Mouse (Mus musculus) heart, adult 9 months (tissue): ENCODE data around the gene Gm28041.
"Not testable (repeated sequence)": the region's sequence is repeated elsewhere in the genome, so short reads cannot be mapped to it uniquely, and the experiment has no call there.

Experiments
- DNase-seq, 2 experiments: peaks; one replicate each; pipeline ENCODE4 v3.0.0; 2022; ENCODE audit warnings: low spot score in 2 of 2

Gm28041 gene

GRCm38 (mm10) chr13:67375050-67375911 lies at the start of gene Gm28041, which contains the start of gene Zfp456:
TSS of gene Gm28041 (minus strand) at chr13:67375733.
TSS of gene Zfp456 (minus strand) at chr13:67375810.
- peak; percentile 75 to 80 for DNase-seq

GRCm38 (mm10) chr13:67422532-67422931 lies 47.0 kb upstream of the Gm28041 start:
- DNase-seq, result not testable (repeated sequence)

GRCm38 (mm10) chr13:67421207-67421857 lies 45.8 kb upstream of the Gm28041 start, which contains the start of gene Zfp459:
TSS of gene Zfp459 (minus strand) at chr13:67421418.
- DNase-seq, result peak in 1 of 2 experiments; percentile 12

- no peak for DNase-seq
Measured at GRCm38 (mm10) chr13:67420558-67421206, 45.1 kb upstream of the Gm28041 start.

- DNase-seq, result no peak
Measured at GRCm38 (mm10) chr13:67416811-67417210, 41.3 kb upstream of the Gm28041 start.

GRCm38 (mm10) chr13:67415759-67416158 lies 40.2 kb upstream of the Gm28041 start:
- DNase-seq, result no peak

- DNase-seq, result not testable (repeated sequence)
Measured at GRCm38 (mm10) chr13:67413634-67414033, 38.1 kb upstream of the Gm28041 start.

- peak; percentile 73 to 82 for DNase-seq
Measured at GRCm38 (mm10) chr13:67399183-67399903, 23.8 kb upstream of the Gm28041 start, which contains the start of gene Zfp429. TSS of gene Zfp429 (minus strand) at chr13:67399819.

- not testable (repeated sequence) for DNase-seq
Measured at GRCm38 (mm10) chr13:67376255-67376654, 722 bp upstream of the Gm28041 start.

GRCm38 (mm10) chr13:67360131-67360744 lies 15.3 kb downstream of the Gm28041 start, which contains the start of the genes Gm28044 and Zfp953:
TSS of gene Gm28044 (minus strand) at chr13:67360536.
TSS of gene Zfp953 (minus strand) at chr13:67360605.
- peak; percentile 86 to 91 for DNase-seq

- no peak for DNase-seq
Measured at GRCm38 (mm10) chr13:67351854-67352253, 23.7 kb downstream of the Gm28041 start.

- DNase-seq, result no peak
Measured at GRCm38 (mm10) chr13:67343422-67343821, 32.1 kb downstream of the Gm28041 start.

GRCm38 (mm10) chr13:67332877-67333276 lies 42.7 kb downstream of the Gm28041 start:
- DNase-seq, result peak in 1 of 2 experiments; percentile 3

- DNase-seq, result peak; percentile 88 to 92
Measured at GRCm38 (mm10) chr13:67332019-67332724, 43.4 kb downstream of the Gm28041 start, which contains the start of gene Zfp595. TSS of gene Zfp595 (minus strand) at chr13:67332570.

GRCm38 (mm10) chr13:67306718-67307117 lies 68.8 kb downstream of the Gm28041 start:
- no peak for DNase-seq

- peak; percentile 86 to 93 for DNase-seq
Measured at GRCm38 (mm10) chr13:67305822-67306672, 69.5 kb downstream of the Gm28041 start, which contains the start of gene Zfp457. TSS of gene Zfp457 (minus strand) at chr13:67306485.
